Mouse (Mus musculus): ENCODE measurements at regions not wholly inside any gene's neighbourhood (a gene's known extent, or its start where the extent isn't known, plus 50 kb on each side); places are given as distances from the start of the nearest gene placed in this dataset.

- no peak; the same call in 1 of the 2 replicates for ATAC-seq (ENCODE audit: low FRiP score, low TSS enrichment)
- 64% methylated on average over 8 of the region's 8 CpGs for WGBS
- Histone ChIP-seq H3K4me3 (ENCODE audit: low read length) (no peak overlapping the region), H3K9me3 (ENCODE audit: low read length) (no peaks in the 10 kb centered on the region), H3K4me2 (replicated peaks; ENCODE audit: low read depth, low read length) (no peak overlapping the region), H3K4me1 (ENCODE audit: insufficient read depth, low read length) (no peaks in the 10 kb centered on the region), H3K27me3 (ENCODE audit: insufficient read depth, low read length) (no peaks in the 10 kb centered on the region), H3K27ac (ENCODE audit: low read length) (no peak overlapping the region), H3K36me3 (ENCODE audit: insufficient read depth, low read length) (no peaks in the 10 kb centered on the region), H3K9ac (replicated peaks; ENCODE audit: low read length) (no peak overlapping the region)
These were observed 651.7 kb upstream of the Lmcd1 start for GRCm38 (mm10) chr6:111621684-111622480.

DNA sequence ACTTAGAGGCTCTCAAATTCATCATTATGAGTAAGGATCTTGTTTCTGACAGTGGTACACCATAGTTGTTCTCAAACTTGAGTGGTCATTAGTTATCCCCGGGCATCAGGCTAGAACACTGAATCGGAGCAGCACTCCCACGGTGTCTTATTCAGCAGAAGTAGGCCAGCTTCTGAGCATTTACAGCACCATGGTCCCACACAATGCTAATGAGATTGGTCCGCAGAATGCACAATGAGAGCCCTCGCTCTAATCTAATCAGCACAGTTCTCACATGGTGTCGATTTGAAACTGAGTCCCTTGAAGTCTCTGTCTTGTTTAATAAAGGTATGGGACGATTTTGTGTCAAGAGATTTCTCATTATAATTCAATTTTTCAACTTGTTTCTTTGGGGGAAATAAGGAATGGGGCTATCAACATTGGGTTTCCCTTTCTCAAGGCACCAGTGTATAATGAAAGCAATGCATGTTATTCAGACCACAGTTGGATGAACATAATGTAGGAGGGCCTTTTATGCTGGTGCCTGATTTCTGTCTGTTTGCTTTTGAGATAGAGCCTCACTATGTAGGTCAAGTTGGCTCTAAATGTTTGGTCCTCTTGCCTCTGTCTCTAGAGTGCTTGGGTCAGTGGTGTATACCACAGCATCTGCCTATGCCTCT is 650.9 kb upstream of the Lmcd1 start:
- no peak for ATAC-seq (ENCODE audit: low FRiP score, low TSS enrichment)
- Histone ChIP-seq H3K4me3 (ENCODE audit: low read length) (no peak overlapping the region), H3K27me3 (ENCODE audit: insufficient read depth, low read length) (no peaks in the 10 kb centered on the region), H3K4me1 (ENCODE audit: insufficient read depth, low read length) (no peaks in the 10 kb centered on the region), H3K4me2 (replicated peaks; ENCODE audit: low read depth, low read length) (no peak overlapping the region), H3K27ac (ENCODE audit: low read length) (no peak overlapping the region), H3K36me3 (ENCODE audit: insufficient read depth, low read length) (no peaks in the 10 kb centered on the region), H3K9ac (replicated peaks; ENCODE audit: low read length) (no peak overlapping the region), H3K9me3 (ENCODE audit: low read length) (no peaks in the 10 kb centered on the region)
- WGBS = 73% methylated on average over 7 of the region's 7 CpGs

GRCm38 (mm10) chr6:111623140-111623497 is 650.4 kb upstream of the Lmcd1 start:
- H3K27ac ChIP-seq (ENCODE audit: low read length) = no peak overlapping the region
- no peaks in the 10 kb centered on the region for H3K27me3 ChIP-seq (ENCODE audit: insufficient read depth, low read length)
- 93% methylated on average over 4 of the region's 4 CpGs for WGBS
- H3K4me1 ChIP-seq (ENCODE audit: insufficient read depth, low read length) = no peaks in the 10 kb centered on the region
- no peak overlapping the region for H3K4me2 ChIP-seq (replicated peaks; ENCODE audit: low read depth, low read length)
- ATAC-seq (ENCODE audit: low FRiP score, low TSS enrichment) = no peak
- no peak overlapping the region for H3K9ac ChIP-seq (replicated peaks; ENCODE audit: low read length)
- H3K4me3 ChIP-seq (ENCODE audit: low read length) = no peak overlapping the region
- H3K36me3 ChIP-seq (ENCODE audit: insufficient read depth, low read length) = no peaks in the 10 kb centered on the region
- H3K9me3 ChIP-seq (ENCODE audit: low read length) = no peaks in the 10 kb centered on the region

DNA sequence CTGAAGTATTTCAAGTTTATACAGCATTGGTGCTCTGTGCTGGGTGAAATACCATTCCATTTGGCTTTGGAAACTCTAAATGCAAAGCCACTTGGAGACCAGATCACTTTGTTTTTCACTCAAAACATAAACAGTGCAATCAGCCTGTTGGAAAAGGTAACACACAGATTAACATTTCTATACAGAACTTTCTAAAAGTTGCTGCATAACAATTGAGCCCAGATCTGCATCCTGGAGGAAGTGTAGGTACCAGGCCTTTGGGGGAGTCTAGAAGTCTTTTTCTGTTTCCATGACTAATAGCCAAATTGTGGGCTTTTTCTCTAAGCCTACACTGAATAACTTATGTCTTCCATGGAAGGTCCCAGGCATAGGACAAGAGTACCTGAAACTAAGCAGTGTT is 648.1 kb upstream of the Lmcd1 start:
- H3K9me3 ChIP-seq (ENCODE audit: low read length) = no peaks in the 10 kb centered on the region
- no peak overlapping the region for H3K4me3 ChIP-seq (ENCODE audit: low read length)
- no peak overlapping the region for H3K27ac ChIP-seq (ENCODE audit: low read length)
- no peaks in the 10 kb centered on the region for H3K4me1 ChIP-seq (ENCODE audit: insufficient read depth, low read length)
- ATAC-seq (ENCODE audit: low FRiP score, low TSS enrichment) = no peak
- no peaks in the 10 kb centered on the region for H3K36me3 ChIP-seq (ENCODE audit: insufficient read depth, low read length)
- H3K9ac ChIP-seq (replicated peaks; ENCODE audit: low read length) = no peak overlapping the region
- H3K27me3 ChIP-seq (ENCODE audit: insufficient read depth, low read length) = no peaks in the 10 kb centered on the region
- H3K4me2 ChIP-seq (replicated peaks; ENCODE audit: low read depth, low read length) = no peak overlapping the region

DNA sequence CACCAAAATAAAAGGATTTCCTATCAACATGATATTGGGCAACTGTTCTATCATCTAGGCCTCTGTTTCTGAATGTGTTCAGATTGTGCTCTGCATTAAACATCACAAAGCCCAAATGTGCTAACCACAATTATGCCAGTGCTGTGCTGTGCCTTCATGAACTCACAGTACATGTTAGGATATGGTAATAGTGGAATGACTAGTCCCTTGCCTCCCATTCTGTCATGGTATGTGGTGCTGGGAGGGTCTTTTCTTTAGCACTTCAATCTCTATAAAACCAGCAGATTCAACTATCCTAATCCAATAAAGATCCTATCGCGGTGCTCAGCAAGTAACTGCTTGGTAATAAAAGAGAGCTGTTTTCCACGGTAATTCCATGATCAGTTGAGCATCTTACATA is 620.8 kb upstream of the Lmcd1 start:
- Histone ChIP-seq H3K4me1 (ENCODE audit: insufficient read depth, low read length) (no peaks in the 10 kb centered on the region), H3K27ac (ENCODE audit: low read length) (no peak overlapping the region), H3K4me2 (replicated peaks; ENCODE audit: low read depth, low read length) (no peak overlapping the region), H3K27me3 (ENCODE audit: insufficient read depth, low read length) (no peaks in the 10 kb centered on the region), H3K9ac (replicated peaks; ENCODE audit: low read length) (no peak overlapping the region), H3K4me3 (ENCODE audit: low read length) (no peak overlapping the region), H3K36me3 (ENCODE audit: insufficient read depth, low read length) (no peaks in the 10 kb centered on the region), H3K9me3 (ENCODE audit: low read length) (no peaks in the 10 kb centered on the region)
- ATAC-seq (ENCODE audit: low FRiP score, low TSS enrichment) = no peak
- WGBS = 92% methylated on average over 3 of the region's 3 CpGs

DNA sequence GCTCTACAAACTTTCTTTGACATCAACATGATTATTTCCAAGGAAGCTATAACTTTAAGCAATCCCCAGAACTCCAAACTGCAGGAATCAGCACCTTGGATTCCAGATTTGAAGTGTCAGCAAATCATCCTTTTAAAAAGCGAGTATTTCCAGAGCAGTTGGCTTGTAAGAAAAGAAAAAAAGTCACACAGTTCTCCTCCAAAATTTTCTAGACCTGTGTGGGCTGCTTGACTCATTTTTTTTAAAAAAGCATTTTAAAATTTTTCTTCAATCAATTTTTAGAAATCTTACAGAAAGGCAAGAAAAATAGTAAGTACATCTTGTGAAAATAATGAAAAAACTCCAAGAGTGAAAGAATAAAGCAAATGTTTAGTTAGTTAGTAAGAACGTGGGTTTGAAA is 613.6 kb upstream of the Lmcd1 start:
- Histone ChIP-seq H3K4me1 (ENCODE audit: insufficient read depth, low read length) (no peaks in the 10 kb centered on the region), H3K4me2 (replicated peaks; ENCODE audit: low read depth, low read length) (no peak overlapping the region), H3K9ac (replicated peaks; ENCODE audit: low read length) (no peak overlapping the region), H3K4me3 (ENCODE audit: low read length) (no peak overlapping the region), H3K27me3 (ENCODE audit: insufficient read depth, low read length) (no peaks in the 10 kb centered on the region), H3K36me3 (ENCODE audit: insufficient read depth, low read length) (no peaks in the 10 kb centered on the region), H3K9me3 (ENCODE audit: low read length) (no peaks in the 10 kb centered on the region), H3K27ac (ENCODE audit: low read length) (no peak overlapping the region)
- WGBS = 75% methylated on average over 2 of the region's 2 CpGs
- ATAC-seq (ENCODE audit: low FRiP score, low TSS enrichment) = no peak

DNA sequence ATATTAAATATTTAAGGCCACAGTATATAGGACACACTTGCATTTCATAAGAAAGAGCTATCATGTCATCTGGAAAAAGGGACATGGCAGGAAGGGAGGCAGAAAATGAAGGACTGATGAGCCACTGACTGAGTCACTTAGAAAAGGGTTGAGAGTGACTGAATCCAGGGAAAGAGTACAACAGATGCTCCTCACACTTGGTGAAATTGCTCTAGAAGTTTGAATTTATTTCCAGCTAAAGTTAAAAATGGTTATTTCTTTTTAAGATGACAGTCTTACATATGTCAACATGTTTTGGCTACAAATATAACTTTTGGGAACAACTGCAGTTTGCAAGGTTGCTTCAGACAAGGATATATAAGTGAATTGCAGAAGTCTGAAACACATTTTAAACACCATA is 609.0 kb upstream of the Lmcd1 start:
- Histone ChIP-seq H3K36me3 (ENCODE audit: insufficient read depth, low read length) (no peaks in the 10 kb centered on the region), H3K4me2 (replicated peaks; ENCODE audit: low read depth, low read length) (no peak overlapping the region), H3K4me1 (ENCODE audit: insufficient read depth, low read length) (no peaks in the 10 kb centered on the region), H3K4me3 (ENCODE audit: low read length) (no peak overlapping the region), H3K9me3 (ENCODE audit: low read length) (no peaks in the 10 kb centered on the region), H3K27ac (ENCODE audit: low read length) (no peak overlapping the region), H3K27me3 (ENCODE audit: insufficient read depth, low read length) (no peaks in the 10 kb centered on the region), H3K9ac (replicated peaks; ENCODE audit: low read length) (no peak overlapping the region)
- no peak for ATAC-seq (ENCODE audit: low FRiP score, low TSS enrichment)

GRCm38 (mm10) chr6:111684911-111685310 is 588.6 kb upstream of the Lmcd1 start:
- 69% methylated on average over 2 of the region's 2 CpGs for WGBS
- H3K4me1 ChIP-seq (ENCODE audit: insufficient read depth, low read length) = no peaks in the 10 kb centered on the region
- no peak overlapping the region for H3K9ac ChIP-seq (replicated peaks; ENCODE audit: low read length)
- H3K9me3 ChIP-seq (ENCODE audit: low read length) = peaks cover 6% of the 10 kb centered on the region; the same call in 1 of the 2 replicates
- no peaks in the 10 kb centered on the region for H3K27me3 ChIP-seq (ENCODE audit: insufficient read depth, low read length)
- no peak overlapping the region for H3K4me3 ChIP-seq (ENCODE audit: low read length)
- no peaks in the 10 kb centered on the region for H3K36me3 ChIP-seq (ENCODE audit: insufficient read depth, low read length)
- no peak for ATAC-seq (ENCODE audit: low FRiP score, low TSS enrichment)
- no peak overlapping the region for H3K4me2 ChIP-seq (replicated peaks; ENCODE audit: low read depth, low read length)
- H3K27ac ChIP-seq (ENCODE audit: low read length) = no peak overlapping the region

- H3K4me3 ChIP-seq (ENCODE audit: low read length) = no peak overlapping the region
- no peaks in the 10 kb centered on the region for H3K27me3 ChIP-seq (ENCODE audit: insufficient read depth, low read length)
- H3K27ac ChIP-seq (ENCODE audit: low read length) = no peak overlapping the region
- H3K4me1 ChIP-seq (ENCODE audit: insufficient read depth, low read length) = no peaks in the 10 kb centered on the region
- H3K9me3 ChIP-seq (ENCODE audit: low read length) = no peaks in the 10 kb centered on the region
- WGBS = 91% methylated on average over 1 of the region's 1 CpGs
- ATAC-seq (ENCODE audit: low FRiP score, low TSS enrichment) = no peak
- H3K36me3 ChIP-seq (ENCODE audit: insufficient read depth, low read length) = no peaks in the 10 kb centered on the region
- no peak overlapping the region for H3K9ac ChIP-seq (replicated peaks; ENCODE audit: low read length)
- H3K4me2 ChIP-seq (replicated peaks; ENCODE audit: low read depth, low read length) = no peak overlapping the region
These were observed 570.7 kb upstream of the Lmcd1 start for GRCm38 (mm10) chr6:111702864-111703263.

GRCm38 (mm10) chr6:111708277-111708676 is 565.3 kb upstream of the Lmcd1 start:
- no peak overlapping the region for H3K9ac ChIP-seq (replicated peaks; ENCODE audit: low read length)
- no peak overlapping the region for H3K4me3 ChIP-seq (ENCODE audit: low read length)
- H3K27me3 ChIP-seq (ENCODE audit: insufficient read depth, low read length) = no peaks in the 10 kb centered on the region
- ATAC-seq (ENCODE audit: low FRiP score, low TSS enrichment) = no peak
- H3K9me3 ChIP-seq (ENCODE audit: low read length) = no peaks in the 10 kb centered on the region
- H3K36me3 ChIP-seq (ENCODE audit: insufficient read depth, low read length) = no peaks in the 10 kb centered on the region
- no peaks in the 10 kb centered on the region for H3K4me1 ChIP-seq (ENCODE audit: insufficient read depth, low read length)
- no peak overlapping the region for H3K27ac ChIP-seq (ENCODE audit: low read length)
- 89% methylated on average over 1 of the region's 1 CpGs for WGBS
- no peak overlapping the region for H3K4me2 ChIP-seq (replicated peaks; ENCODE audit: low read depth, low read length)
